8 mouse cellular contexts compared by ENCODE assay signal in genomic region chr5:122503015-122503759, GRCm38 (mm10). TPM values are rescaled to one million over a fixed set of nuclear protein-coding genes. Genes with fewer than 3 reads are reported as not detected.
DNase-seq lines count a peak whose midpoint lies in the region; ATAC-seq and TF ChIP-seq lines count a peak whose summit lies in the region.

No protein-coding gene starts in this region.

- DNase-seq in heart, adult 2 months: peak in 1 of 2 experiments; percentile 2
- no peak for DNase-seq in heart, postnatal 14 days
- peak; percentile 18 for DNase-seq in CD4-positive helper T cell, adult 2 months (ENCODE audit: low read depth, low spot score)
- DNase-seq in forebrain, embryonic 14.5 days (ENCODE audit: low spot score): peak; percentile 52
- DNase-seq in c-Kit-positive CD71-positive TER-119-positive erythroid progenitor cells, embryonic 14.5 days (ENCODE audit: low spot score): no peak
- no peak for DNase-seq in Muller cell, postnatal 12 days (ENCODE audit: inconsistent ontology term)
- no peak for DNase-seq in cerebellum, postnatal 25 days

- peak overlapping the region; percentile 98 for H3K9ac ChIP-seq in heart, adult 2 months (ENCODE audit: low read depth, low read length)
- H3K9ac ChIP-seq in forebrain, embryonic 14.5 days (ENCODE audit: low read length): peak overlapping the region; percentile 72
- H3K9ac ChIP-seq in liver, embryonic 16.5 days (ENCODE audit: low read depth, low read length): peak overlapping the region; percentile 86

- peaks cover 4% of the 10 kb centered on the region for H3K4me1 ChIP-seq in heart, adult 2 months (ENCODE audit: control insufficient read depth, insufficient read depth, low read length)
- peaks cover 26% of the 10 kb centered on the region for H3K4me1 ChIP-seq in forebrain, embryonic 14.5 days (ENCODE audit: control insufficient read depth, insufficient read depth, low read length)
- H3K4me1 ChIP-seq in liver, embryonic 16.5 days (ENCODE audit: control insufficient read depth, low read depth, low read length): peaks cover 10% of the 10 kb centered on the region

- H3K27me3 ChIP-seq in heart, adult 2 months (ENCODE audit: control insufficient read depth, insufficient read depth, low read length): no peaks in the 10 kb centered on the region
- H3K27me3 ChIP-seq in forebrain, embryonic 14.5 days (replicated peaks; ENCODE audit: control insufficient read depth, insufficient read depth, low read length): no peaks in the 10 kb centered on the region
- H3K27me3 ChIP-seq in liver, embryonic 16.5 days (ENCODE audit: control insufficient read depth, insufficient read depth, low read depth, low read length): peaks cover 5% of the 10 kb centered on the region

- H3K27ac ChIP-seq in heart, adult 2 months: peak overlapping the region; percentile 99
- peak overlapping the region; percentile 99 for H3K27ac ChIP-seq in forebrain, embryonic 14.5 days (ENCODE audit: low read depth, low read length)
- no peak overlapping the region for H3K27ac ChIP-seq in liver, embryonic 16.5 days (ENCODE audit: low read length)

- peaks cover 16% of the 10 kb centered on the region for H3K36me3 ChIP-seq in heart, adult 2 months (ENCODE audit: control insufficient read depth, insufficient read depth, low read length)
- peaks cover 2% of the 10 kb centered on the region; the same call in 1 of the 2 replicates for H3K36me3 ChIP-seq in forebrain, embryonic 14.5 days (ENCODE audit: control insufficient read depth, insufficient read depth, low read length)
- peaks cover 1% of the 10 kb centered on the region for H3K36me3 ChIP-seq in liver, embryonic 16.5 days (ENCODE audit: control insufficient read depth, insufficient read depth)

- H3K79me2 ChIP-seq in heart, adult 2 months (replicated peaks; ENCODE audit: control insufficient read depth, insufficient read depth, low read length): peaks cover 3% of the 10 kb centered on the region; the same call in 1 of the 2 replicates

- TF ChIP-seq EP300 in heart, adult 2 months (IDR thresholded peaks at IDR 0.05; ENCODE audit: insufficient read depth, low read depth, low read length): no peak

- TF ChIP-seq CTCF in heart, adult 2 months (IDR thresholded peaks at IDR 0.05): no peak

- intact Hi-C loops in heart, adult 2 months (cut with DNase I): loop anchor here (2.0 to 5.0 kb wide), 3 partner anchors 44 to 274 kb away; partner anchors contain the start of gene Camkk2
- intact Hi-C loops in heart, postnatal 14 days (cut with DNase I): loop anchor here (2.0 kb wide), 1 partner anchor 44 kb away; no protein-coding TSS in a partner anchor

- TF ChIP-seq POLR2A in heart, adult 2 months (IDR thresholded peaks at IDR 0.05; ENCODE audit: insufficient read depth, low read depth, low read length): no peak

- peak overlapping the region; percentile 67 for H3K4me3 ChIP-seq in heart, adult 2 months
- H3K4me3 ChIP-seq in forebrain, embryonic 14.5 days (ENCODE audit: low read depth, low read length): peak overlapping the region; percentile 98
- peak overlapping the region; percentile 100 for H3K4me3 ChIP-seq in liver, embryonic 16.5 days (ENCODE audit: low read depth, low read length)

- peak overlapping the region; percentile 64 for H3K4me2 ChIP-seq in forebrain, embryonic 14.5 days (ENCODE audit: low read length)
- H3K4me2 ChIP-seq in liver, embryonic 16.5 days (ENCODE audit: low read depth, low read length): peak overlapping the region; percentile 97

- 0 out of 2 replicates have a peak, but pooled peaks cover 2% of the 10 kb centered on the region for H3K9me3 ChIP-seq in forebrain, embryonic 14.5 days (replicated peaks; ENCODE audit: control insufficient read depth, low read length)
- no peaks in the 10 kb centered on the region for H3K9me3 ChIP-seq in liver, embryonic 16.5 days (replicated peaks; ENCODE audit: control insufficient read depth, low read length)

- 47% methylated on average over 15 of the region's 15 CpGs for WGBS in heart, adult 2 months
- WGBS in forebrain, embryonic 14.5 days: 28% methylated on average over 15 of the region's 15 CpGs
- WGBS in liver, embryonic 16.5 days (ENCODE audit: insufficient replicate concordance): 49% methylated on average over 15 of the region's 15 CpGs

- no peak for ATAC-seq in forebrain, embryonic 14.5 days
- no peak for ATAC-seq in liver, embryonic 16.5 days (ENCODE audit: low read depth)

RNA-seq across cellular contexts. Expression of gene Atp2a2, which starts 1.2 kb away (rescaled TPM):
- over 10,000 TPM; 11,796 to 13,259 TPM for total RNA-seq in heart, adult 2 months (2021)
- polyA plus RNA-seq in heart, adult 2 months (2012; rRNA removed): 3,546 and 6,285 TPM in 2 replicates
- total RNA-seq in heart, postnatal 14 days (2021): 1,000 to 10,000 TPM; 9,386 to 9,784 TPM
- polyA plus RNA-seq in forebrain, embryonic 14.5 days (2014; fragmentation: Nextera tagmentation; extraction: Ambion mirVana): 34.8 and 35.1 TPM in 2 replicates
- 10.0 and 11.3 TPM in 2 replicates for polyA plus RNA-seq in liver, embryonic 16.5 days (2015; fragmentation: Nextera tagmentation; extraction: Ambion mirVana)

Comparison
In these comparisons a context has a peak if more than half of its experiments do, and no peak if none do; other contexts are left out.
1. DNase-seq: peak in CD4-positive helper T cell, adult 2 months (single experiment) and forebrain, embryonic 14.5 days (single experiment); none in heart, postnatal 14 days (0 of 2), c-Kit-positive CD71-positive TER-119-positive erythroid progenitor cells, embryonic 14.5 days (single experiment), Muller cell, postnatal 12 days (single experiment) and cerebellum, postnatal 25 days (0 of 2).
2. RNA of gene Atp2a2, which starts 1.2 kb away (polyA plus RNA-seq): 3,546 to 6,285 TPM in heart, adult 2 months; 34.8 to 35.1 TPM in forebrain, embryonic 14.5 days and 10.0 to 11.3 TPM in liver, embryonic 16.5 days; every median in the first group is over 10 times any median in the second.
3. Peak in every context shown above with its lines, with median percentiles within 50 percentile points of each other: H3K4me3 ChIP-seq and H3K9ac ChIP-seq.